Mouse (Mus musculus) limb, embryonic 10.5 days (tissue): ENCODE measurements around the gene Lcorl. TPM values are rescaled to one million over a fixed set of nuclear protein-coding genes. Genes with fewer than 3 reads are reported as not detected.

ENCODE experiments used
- DNase-seq: peaks from one replicate; pipeline ENCODE4 v3.0.0-alpha.2; 2017; ENCODE audit warnings: low spot score
- H3K27ac ChIP-seq: fragments of 300-500 bp; sonication (generic); 2 replicates; pipeline ENCODE4 v1.5.1; 2016; ENCODE audit warnings: mild to moderate bottlenecking
- H3K27me3 ChIP-seq: fragments of 300-500 bp; sonication (generic); 2 replicates; pipeline ENCODE4 v1.6.1; 2016; ENCODE audit warnings: low read depth, mild to moderate bottlenecking; ENCODE audit not compliant: poor library complexity, severe bottlenecking
- H3K36me3 ChIP-seq: fragments of 300-500 bp; sonication (generic); 2 replicates; pipeline ENCODE4 v1.6.1; 2016; ENCODE audit warnings: mild to moderate bottlenecking, moderate library complexity
- H3K4me1 ChIP-seq: fragments of 300-500 bp; sonication (generic); 2 replicates; pipeline ENCODE4 v1.6.1; 2016
- H3K4me3 ChIP-seq: fragments of 300-500 bp; sonication (generic); 2 replicates; pipeline ENCODE4 v1.5.1; 2016; ENCODE audit warnings: mild to moderate bottlenecking, moderate library complexity
- H3K9me3 ChIP-seq: fragments of 300-500 bp; sonication (generic); replicated peaks from 2 replicates; pipeline ENCODE4 v1.6.1; 2016; ENCODE audit warnings: mild to moderate bottlenecking
- WGBS: fragments of 180-500 bp; shearing (Covaris S2); methylation state at CpG from one replicate; pipeline ENCODE4 v1.1.7; 2016; 5-methylcytosine and 5-hydroxymethylcytosine counted together
- polyA plus RNA-seq: library from polyadenylated mRNA; unstranded; fragments of >200 nt; fragmentation: Nextera tagmentation; extraction: Ambion mirVana; gene quantifications from 2 replicates; pipeline ENCODE4 v1.2.1, GENCODE M21; 2016

Lcorl gene
- 17.3 and 25.3 TPM in 2 replicates for polyA plus RNA-seq

GRCm38 (mm10) chr5:45857254-45858011, at the start of gene Lcorl:
Lcorl (minus strand) TSS chr5:45857615.
- peak within 1 kb of the TSS; percentile 96 for H3K4me3 ChIP-seq
- H3K27me3 ChIP-seq, result no peaks in the 10 kb centered on the region
- DNase-seq, result peak; percentile 91
- WGBS, result under 1% methylated on average over 73 of the region's 79 CpGs
- H3K9me3 ChIP-seq, result no peaks in the 10 kb centered on the region
- peaks cover 7% of the 10 kb centered on the region; the same call in 1 of the 2 replicates for H3K4me1 ChIP-seq
- peak within 1 kb of the TSS; percentile 98 for H3K27ac ChIP-seq
- H3K36me3 ChIP-seq, result no peaks in the 10 kb centered on the region

- H3K27me3 ChIP-seq, result no peaks in the 10 kb centered on the region
- no peak overlapping the region for H3K4me3 ChIP-seq
- no peak for DNase-seq
- H3K4me1 ChIP-seq, result no peaks in the 10 kb centered on the region
- WGBS, result 95% methylated on average over 2 of the region's 2 CpGs
- H3K9me3 ChIP-seq, result no peaks in the 10 kb centered on the region
- no peaks in the 10 kb centered on the region for H3K36me3 ChIP-seq
- no peak overlapping the region for H3K27ac ChIP-seq
These were observed 47.3 kb upstream of the Lcorl start for GRCm38 (mm10) chr5:45904683-45905082.

- H3K4me1 ChIP-seq, result no peaks in the 10 kb centered on the region
- WGBS, result 59% methylated on average over 3 of the region's 3 CpGs
- no peaks in the 10 kb centered on the region for H3K27me3 ChIP-seq
- H3K4me3 ChIP-seq, result no peak overlapping the region
- H3K27ac ChIP-seq, result no peak overlapping the region
- H3K9me3 ChIP-seq, result no peaks in the 10 kb centered on the region
- DNase-seq, result no peak
- no peaks in the 10 kb centered on the region for H3K36me3 ChIP-seq
These were observed 45.8 kb upstream of the Lcorl start for GRCm38 (mm10) chr5:45903246-45903645.

- Histone ChIP-seq H3K36me3 (no peaks in the 10 kb centered on the region), H3K4me1 (no peaks in the 10 kb centered on the region)
- 56% methylated on average over 1 of the region's 1 CpGs for WGBS
These were observed 37.9 kb upstream of the Lcorl start for GRCm38 (mm10) chr5:45895362-45895761.

GRCm38 (mm10) chr5:45893696-45894095, 36.3 kb upstream of the Lcorl start:
- no peak overlapping the region for H3K27ac ChIP-seq
- no peak for DNase-seq
- WGBS, result 89% methylated on average over 3 of the region's 3 CpGs
- no peaks in the 10 kb centered on the region for H3K9me3 ChIP-seq
- no peak overlapping the region for H3K4me3 ChIP-seq
- H3K4me1 ChIP-seq, result no peaks in the 10 kb centered on the region
- no peaks in the 10 kb centered on the region for H3K27me3 ChIP-seq
- H3K36me3 ChIP-seq, result no peaks in the 10 kb centered on the region

More at GRCm38 (mm10) chr5:45895362-45895761, 37.9 kb upstream of the Lcorl start:
- no peak for DNase-seq
- Histone ChIP-seq H3K27me3 (no peaks in the 10 kb centered on the region), H3K9me3 (no peaks in the 10 kb centered on the region), H3K27ac (no peak overlapping the region), H3K4me3 (no peak overlapping the region)

- H3K27ac ChIP-seq, result no peak overlapping the region
- no peak overlapping the region for H3K4me3 ChIP-seq
- no peak for DNase-seq
- no peaks in the 10 kb centered on the region for H3K4me1 ChIP-seq
- WGBS, result 89% methylated on average over 1 of the region's 1 CpGs
- no peaks in the 10 kb centered on the region for H3K27me3 ChIP-seq
- H3K9me3 ChIP-seq, result no peaks in the 10 kb centered on the region
- no peaks in the 10 kb centered on the region for H3K36me3 ChIP-seq
These were observed 18.9 kb upstream of the Lcorl start for GRCm38 (mm10) chr5:45876328-45876727.

- H3K36me3 ChIP-seq, result no peaks in the 10 kb centered on the region
- DNase-seq, result no peak
- no peak overlapping the region for H3K27ac ChIP-seq
- 92% methylated on average over 4 of the region's 4 CpGs for WGBS
- no peak overlapping the region for H3K4me3 ChIP-seq
- no peaks in the 10 kb centered on the region for H3K27me3 ChIP-seq
- no peaks in the 10 kb centered on the region for H3K9me3 ChIP-seq
- no peaks in the 10 kb centered on the region for H3K4me1 ChIP-seq
These were observed 18.1 kb upstream of the Lcorl start for GRCm38 (mm10) chr5:45875472-45875871.

- WGBS, result 89% methylated on average over 4 of the region's 4 CpGs
- Histone ChIP-seq H3K36me3 (no peaks in the 10 kb centered on the region), H3K27me3 (no peaks in the 10 kb centered on the region), H3K27ac (no peak overlapping the region), H3K9me3 (no peaks in the 10 kb centered on the region), H3K4me3 (no peak overlapping the region), H3K4me1 (no peaks in the 10 kb centered on the region)
- no peak for DNase-seq
These were observed 17.0 kb upstream of the Lcorl start for GRCm38 (mm10) chr5:45874284-45875030.

GRCm38 (mm10) chr5:45858368-45858767, 953 bp upstream of the Lcorl start:
- Histone ChIP-seq H3K27me3 (no peaks in the 10 kb centered on the region), H3K4me3 (peak overlapping the region; percentile 96), H3K9me3 (no peaks in the 10 kb centered on the region), H3K27ac (no peak overlapping the region), H3K36me3 (no peaks in the 10 kb centered on the region), H3K4me1 (peaks cover 7% of the 10 kb centered on the region; the same call in 1 of the 2 replicates)
- WGBS, result 67% methylated on average over 2 of the region's 2 CpGs
- no peak for DNase-seq

GRCm38 (mm10) chr5:45856876-45857253, 550 bp downstream of the Lcorl start:
- H3K27me3 ChIP-seq, result no peaks in the 10 kb centered on the region
- no peak for DNase-seq
- H3K9me3 ChIP-seq, result no peaks in the 10 kb centered on the region
- H3K27ac ChIP-seq, result peak overlapping the region; percentile 98
- WGBS, result under 1% methylated on average over 48 of the region's 56 CpGs
- H3K36me3 ChIP-seq, result no peaks in the 10 kb centered on the region
- peak overlapping the region; percentile 96 for H3K4me3 ChIP-seq
- H3K4me1 ChIP-seq, result peaks cover 7% of the 10 kb centered on the region; the same call in 1 of the 2 replicates

- DNase-seq, result peak; percentile 79
- H3K9me3 ChIP-seq, result no peaks in the 10 kb centered on the region
- peak overlapping the region; percentile 96 for H3K4me3 ChIP-seq
- H3K36me3 ChIP-seq, result no peaks in the 10 kb centered on the region
- no peaks in the 10 kb centered on the region for H3K27me3 ChIP-seq
- H3K4me1 ChIP-seq, result peaks cover 7% of the 10 kb centered on the region; the same call in 1 of the 2 replicates
- WGBS, result under 1% methylated on average over 28 of the region's 37 CpGs
- peak overlapping the region; percentile 98 for H3K27ac ChIP-seq
These were observed 1.1 kb downstream of the Lcorl start for GRCm38 (mm10) chr5:45856303-45856821.

- peak overlapping the region; percentile 98 for H3K27ac ChIP-seq
- no peak for DNase-seq
- WGBS, result 31% methylated on average over 21 of the region's 21 CpGs
These were observed 1.7 kb downstream of the Lcorl start for GRCm38 (mm10) chr5:45855526-45856302.

More at GRCm38 (mm10) chr5:45855526-45856302, 1.7 kb downstream of the Lcorl start:
- Histone ChIP-seq H3K36me3 (no peaks in the 10 kb centered on the region), H3K9me3 (no peaks in the 10 kb centered on the region), H3K4me3 (peak overlapping the region; percentile 96), H3K4me1 (peaks cover 7% of the 10 kb centered on the region; the same call in 1 of the 2 replicates), H3K27me3 (no peaks in the 10 kb centered on the region)
